Mouse (Mus musculus) brown adipose tissue, adult 24 weeks (tissue): ENCODE results near the gene Axl. TPM values are rescaled to one million over a fixed set of nuclear protein-coding genes. Genes with fewer than 3 reads are reported as not detected.
A peak's percentile ranks its signal among the peaks of the same experiment; 100 is the strongest.

Source experiments
- H3K27ac ChIP-seq: fragments of 200-500 bp; replicated peaks from 2 replicates; pipeline ENCODE4 v1.5.1; 2012; ENCODE audit warnings: low read depth, mild to moderate bottlenecking, low read length
- H3K4me1 ChIP-seq: fragments of 200-500 bp; 2 replicates; pipeline ENCODE4 v1.6.1; 2012; ENCODE audit warnings: low read length, mixed read lengths; ENCODE audit not compliant: control insufficient read depth, insufficient read depth, insufficient read length
- H3K4me3 ChIP-seq: fragments of 200-500 bp; 2 replicates; pipeline ENCODE4 v1.5.1; 2012; ENCODE audit warnings: low read depth, mild to moderate bottlenecking, low read length, moderate library complexity; ENCODE audit not compliant: insufficient read depth
- polyA plus RNA-seq: library from polyadenylated mRNA; stranded (reverse); fragments of >200 nt; gene quantifications from 2 replicates; pipeline ENCODE4 v1.2.4, GENCODE M21; 2012; ENCODE audit not compliant: missing spikeins, insufficient read depth, insufficient read length

The Axl gene
- polyA plus RNA-seq, 1 experiment = 24.1 TPM

- H3K4me1 ChIP-seq = peaks cover 9% of the 10 kb centered on the region; the same call in 1 of the 2 replicates
- H3K4me3 ChIP-seq = no peak overlapping the region
- peak overlapping the region; percentile 17; the same call in 1 of the 2 replicates for H3K27ac ChIP-seq
Measured at GRCm38 (mm10) chr7:25782744-25783143, 5.8 kb downstream of the Axl start.

- Histone ChIP-seq H3K27ac (peak overlapping the region; percentile 47), H3K4me1 (peaks cover 9% of the 10 kb centered on the region; the same call in 1 of the 2 replicates), H3K4me3 (peak overlapping the region; percentile 43)
Measured at GRCm38 (mm10) chr7:25781937-25782610, 6.4 kb downstream of the Axl start.

GRCm38 (mm10) chr7:25781321-25781936, 7.1 kb downstream of the Axl start:
- H3K27ac ChIP-seq = peak overlapping the region; percentile 47
- H3K4me1 ChIP-seq = peaks cover 11% of the 10 kb centered on the region; the same call in 1 of the 2 replicates

GRCm38 (mm10) chr7:25780753-25781152, 7.8 kb downstream of the Axl start:
- Histone ChIP-seq H3K4me3 (no peak overlapping the region), H3K27ac (peak overlapping the region; percentile 47), H3K4me1 (peaks cover 11% of the 10 kb centered on the region; the same call in 1 of the 2 replicates)

More at GRCm38 (mm10) chr7:25781321-25781936, 7.1 kb downstream of the Axl start:
- H3K4me3 ChIP-seq = peak overlapping the region; percentile 43

GRCm38 (mm10) chr7:25780021-25780420, 8.5 kb downstream of the Axl start:
- Histone ChIP-seq H3K27ac (no peak overlapping the region), H3K4me1 (peaks cover 11% of the 10 kb centered on the region; the same call in 1 of the 2 replicates), H3K4me3 (no peak overlapping the region)

GRCm38 (mm10) chr7:25768229-25768628, 20.3 kb downstream of the Axl start:
- Histone ChIP-seq H3K27ac (peak overlapping the region; percentile 74), H3K4me1 (peaks cover 24% of the 10 kb centered on the region), H3K4me3 (no peak overlapping the region)

GRCm38 (mm10) chr7:25766108-25766507, 22.4 kb downstream of the Axl start:
- Histone ChIP-seq H3K4me3 (no peak overlapping the region), H3K4me1 (peaks cover 29% of the 10 kb centered on the region), H3K27ac (peak overlapping the region; percentile 51)

GRCm38 (mm10) chr7:25764221-25764620, 24.3 kb downstream of the Axl start:
- Histone ChIP-seq H3K27ac (peak overlapping the region; percentile 83), H3K4me1 (peaks cover 31% of the 10 kb centered on the region), H3K4me3 (no peak overlapping the region)

GRCm38 (mm10) chr7:25763678-25764077, 24.8 kb downstream of the Axl start:
- Histone ChIP-seq H3K4me1 (peaks cover 31% of the 10 kb centered on the region), H3K4me3 (no peak overlapping the region), H3K27ac (peak overlapping the region; percentile 83)

GRCm38 (mm10) chr7:25761354-25761753, 27.2 kb downstream of the Axl start:
- H3K27ac ChIP-seq = peak overlapping the region; percentile 89
- H3K4me1 ChIP-seq = peaks cover 27% of the 10 kb centered on the region
- peak overlapping the region; percentile 53 for H3K4me3 ChIP-seq

GRCm38 (mm10) chr7:25756011-25756410, 32.5 kb downstream of the Axl start:
- peaks cover 12% of the 10 kb centered on the region; the same call in 1 of the 2 replicates for H3K4me1 ChIP-seq
- peak overlapping the region; percentile 47 for H3K27ac ChIP-seq
- H3K4me3 ChIP-seq = peak overlapping the region; percentile 59

GRCm38 (mm10) chr7:25755468-25755833, 33.1 kb downstream of the Axl start:
- Histone ChIP-seq H3K4me1 (peaks cover 12% of the 10 kb centered on the region; the same call in 1 of the 2 replicates), H3K4me3 (peak overlapping the region; percentile 59), H3K27ac (peak overlapping the region; percentile 47)

- Histone ChIP-seq H3K4me1 (peaks cover 10% of the 10 kb centered on the region; the same call in 1 of the 2 replicates), H3K27ac (peak within 1 kb of the TSS; percentile 91)
Measured at GRCm38 (mm10) chr7:25754738-25755467, 33.6 kb downstream of the Axl start, which contains the start of gene Hnrnpul1. Hnrnpul1 (minus strand) TSS chr7:25754757.

GRCm38 (mm10) chr7:25754439-25754737, 34.1 kb downstream of the Axl start:
- Histone ChIP-seq H3K27ac (peak overlapping the region; percentile 88), H3K4me1 (peaks cover 10% of the 10 kb centered on the region; the same call in 1 of the 2 replicates), H3K4me3 (peak overlapping the region; percentile 81)

More at GRCm38 (mm10) chr7:25754738-25755467, 33.6 kb downstream of the Axl start, which contains the start of gene Hnrnpul1:
- H3K4me3 ChIP-seq = peak within 1 kb of the TSS; percentile 81
